Mouse (Mus musculus): ENCODE data around the gene Myo6.

- TF ChIP-seq CTCF (conservative IDR thresholded peaks at IDR 0.05; ENCODE audit: low read length), result no peak
- TF ChIP-seq POU5F1 (IDR thresholded peaks at IDR 0.05; ENCODE audit: borderline replicate concordance, low read length), result no peak
- TF ChIP-seq NANOG (IDR thresholded peaks at IDR 0.05; ENCODE audit: borderline replicate concordance, low read length), result no peak
These were observed 168.6 kb downstream of the Myo6 start for GRCm38 (mm10) chr9:80333466-80333865.
